Mouse (Mus musculus): ENCODE measurements at regions not wholly inside any gene's neighbourhood (a gene's known extent, or its start where the extent isn't known, plus 50 kb on each side); places are given as distances from the start of the nearest gene placed in this dataset.

DNA sequence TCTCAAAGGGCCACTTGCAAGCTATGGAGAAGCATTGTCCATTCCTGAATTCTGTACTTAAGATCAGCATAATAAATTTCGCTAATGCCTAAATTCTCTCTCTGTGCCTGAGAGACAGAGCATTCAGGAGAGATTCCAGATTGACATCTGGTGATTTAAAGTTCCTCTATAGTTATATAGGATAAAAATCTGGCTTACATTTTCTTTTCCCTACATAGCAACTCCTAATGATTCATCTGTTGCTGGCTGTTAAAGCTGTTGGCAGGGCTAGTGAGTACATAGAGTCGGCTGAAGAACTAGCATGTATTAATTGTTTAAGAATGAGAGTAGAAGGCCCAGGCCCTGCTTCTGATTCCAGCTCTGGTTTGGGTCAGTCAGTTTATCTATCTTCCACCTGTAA is 870.0 kb upstream of the Stxbp6 start:
- 63% methylated on average over 2 of the region's 2 CpGs for WGBS
- TF ChIP-seq POLR2A (IDR thresholded peaks at IDR 0.05; ENCODE audit: extremely low read depth, insufficient read depth, low read length) (no peak), CTCF (IDR thresholded peaks at IDR 0.05; ENCODE audit: low read depth, low read length) (no peak)
- DNase-seq (ENCODE audit: extremely low read depth, low read depth, low spot score) = no peak
- no peaks in the 10 kb centered on the region for H3K36me3 ChIP-seq (ENCODE audit: control insufficient read depth, insufficient read depth, low read length)
- no peak overlapping the region for H3K9ac ChIP-seq (ENCODE audit: low read depth, low read length)
- H3K27ac ChIP-seq (replicated peaks; ENCODE audit: insufficient read depth, low read depth, low read length) = no peak overlapping the region
- H3K79me2 ChIP-seq (ENCODE audit: control insufficient read depth, insufficient read depth, low read length) = no peaks in the 10 kb centered on the region
- no peaks in the 10 kb centered on the region for H3K27me3 ChIP-seq (ENCODE audit: control insufficient read depth, insufficient read depth, low read length)
- H3K4me3 ChIP-seq (ENCODE audit: insufficient read depth, low read depth, low read length) = no peak overlapping the region
- H3K4me1 ChIP-seq (ENCODE audit: control insufficient read depth, insufficient read depth, low read length) = no peaks in the 10 kb centered on the region

DNA sequence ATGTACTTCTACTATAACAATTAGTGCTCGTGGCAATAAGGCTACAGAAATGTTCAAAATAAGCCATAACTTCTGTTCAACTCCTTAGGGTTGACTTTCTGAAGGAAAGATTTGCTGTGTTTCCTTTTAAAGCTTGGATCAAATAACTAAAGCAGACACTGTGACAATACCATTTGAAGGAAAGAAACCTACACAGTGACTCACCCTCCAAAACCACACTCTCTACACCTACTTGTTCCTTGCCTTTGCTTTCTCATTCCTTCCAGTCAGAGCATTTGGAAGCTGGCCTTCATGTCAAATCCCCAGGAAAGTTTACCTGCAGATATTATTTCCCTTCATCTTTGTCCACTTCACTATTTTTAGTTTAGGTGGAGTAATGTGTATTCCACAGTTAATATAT is 867.9 kb upstream of the Stxbp6 start:
- TF ChIP-seq POLR2A (IDR thresholded peaks at IDR 0.05; ENCODE audit: extremely low read depth, insufficient read depth, low read length) (no peak), CTCF (IDR thresholded peaks at IDR 0.05; ENCODE audit: low read depth, low read length) (no peak)
- Histone ChIP-seq H3K4me1 (ENCODE audit: control insufficient read depth, insufficient read depth, low read length) (no peaks in the 10 kb centered on the region), H3K27me3 (ENCODE audit: control insufficient read depth, insufficient read depth, low read length) (no peaks in the 10 kb centered on the region), H3K36me3 (ENCODE audit: control insufficient read depth, insufficient read depth, low read length) (no peaks in the 10 kb centered on the region), H3K4me3 (ENCODE audit: insufficient read depth, low read depth, low read length) (no peak overlapping the region), H3K9ac (ENCODE audit: low read depth, low read length) (no peak overlapping the region), H3K79me2 (ENCODE audit: control insufficient read depth, insufficient read depth, low read length) (no peaks in the 10 kb centered on the region), H3K27ac (replicated peaks; ENCODE audit: insufficient read depth, low read depth, low read length) (no peak overlapping the region)
- DNase-seq (ENCODE audit: extremely low read depth, low read depth, low spot score) = no peak
- WGBS = 42% methylated on average over 1 of the region's 1 CpGs

DNA sequence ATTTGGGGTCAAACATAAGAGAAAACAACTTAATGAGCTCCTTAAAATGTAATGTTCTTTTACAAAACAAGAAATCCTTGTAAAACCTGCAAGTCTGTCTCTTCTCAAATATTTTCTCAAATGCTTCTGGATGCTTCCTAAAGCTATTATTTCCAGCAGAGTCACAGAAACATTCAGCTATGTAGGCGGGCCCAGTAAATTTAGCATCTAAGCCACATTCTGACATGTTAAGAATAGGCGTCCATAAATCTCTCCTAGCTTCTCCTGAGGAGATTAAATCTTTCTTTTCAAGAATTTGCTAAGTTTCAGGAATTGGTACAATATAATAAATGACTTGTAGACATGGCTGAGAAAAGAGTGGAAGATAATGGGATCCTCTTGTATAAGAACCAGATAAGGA is 858.9 kb upstream of the Stxbp6 start:
- 73% methylated on average over 2 of the region's 2 CpGs for WGBS
- Histone ChIP-seq H3K27ac (replicated peaks; ENCODE audit: insufficient read depth, low read depth, low read length) (no peak overlapping the region), H3K4me3 (ENCODE audit: insufficient read depth, low read depth, low read length) (no peak overlapping the region), H3K79me2 (ENCODE audit: control insufficient read depth, insufficient read depth, low read length) (no peaks in the 10 kb centered on the region), H3K27me3 (ENCODE audit: control insufficient read depth, insufficient read depth, low read length) (no peaks in the 10 kb centered on the region), H3K4me1 (ENCODE audit: control insufficient read depth, insufficient read depth, low read length) (no peaks in the 10 kb centered on the region), H3K9ac (ENCODE audit: low read depth, low read length) (no peak overlapping the region), H3K36me3 (ENCODE audit: control insufficient read depth, insufficient read depth, low read length) (no peaks in the 10 kb centered on the region)
- DNase-seq (ENCODE audit: extremely low read depth, low read depth, low spot score) = no peak
- TF ChIP-seq POLR2A (IDR thresholded peaks at IDR 0.05; ENCODE audit: extremely low read depth, insufficient read depth, low read length) (no peak), CTCF (IDR thresholded peaks at IDR 0.05; ENCODE audit: low read depth, low read length) (no peak)

DNA sequence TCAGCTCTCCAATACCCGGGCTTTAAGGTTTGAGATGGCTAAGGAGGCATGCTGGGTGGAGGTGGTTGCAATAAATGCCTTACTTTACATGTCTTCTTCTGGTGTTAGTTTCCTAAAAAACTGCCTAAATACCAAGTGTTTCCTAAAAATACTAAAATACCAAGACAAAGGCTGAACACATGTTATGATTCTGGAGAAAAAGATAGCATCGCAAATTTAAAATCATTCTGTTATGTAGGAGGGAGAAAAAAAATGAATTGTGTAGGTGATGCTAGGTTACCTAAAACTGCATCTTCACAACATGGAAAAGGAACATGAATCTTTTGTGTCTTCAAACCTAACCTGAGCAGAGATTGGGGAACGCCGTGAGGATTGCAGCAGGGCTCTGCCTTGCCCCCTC is 857.7 kb upstream of the Stxbp6 start:
- Histone ChIP-seq H3K4me1 (ENCODE audit: control insufficient read depth, insufficient read depth, low read length) (no peaks in the 10 kb centered on the region), H3K9ac (ENCODE audit: low read depth, low read length) (no peak overlapping the region), H3K79me2 (ENCODE audit: control insufficient read depth, insufficient read depth, low read length) (no peaks in the 10 kb centered on the region), H3K4me3 (ENCODE audit: insufficient read depth, low read depth, low read length) (no peak overlapping the region), H3K27me3 (ENCODE audit: control insufficient read depth, insufficient read depth, low read length) (no peaks in the 10 kb centered on the region), H3K27ac (replicated peaks; ENCODE audit: insufficient read depth, low read depth, low read length) (no peak overlapping the region), H3K36me3 (ENCODE audit: control insufficient read depth, insufficient read depth, low read length) (no peaks in the 10 kb centered on the region)
- no peak for TF ChIP-seq POLR2A (IDR thresholded peaks at IDR 0.05; ENCODE audit: extremely low read depth, insufficient read depth, low read length)
- no peak for TF ChIP-seq CTCF (IDR thresholded peaks at IDR 0.05; ENCODE audit: low read depth, low read length)
- WGBS = 43% methylated on average over 4 of the region's 4 CpGs
- DNase-seq (ENCODE audit: extremely low read depth, low read depth, low spot score) = no peak

DNA sequence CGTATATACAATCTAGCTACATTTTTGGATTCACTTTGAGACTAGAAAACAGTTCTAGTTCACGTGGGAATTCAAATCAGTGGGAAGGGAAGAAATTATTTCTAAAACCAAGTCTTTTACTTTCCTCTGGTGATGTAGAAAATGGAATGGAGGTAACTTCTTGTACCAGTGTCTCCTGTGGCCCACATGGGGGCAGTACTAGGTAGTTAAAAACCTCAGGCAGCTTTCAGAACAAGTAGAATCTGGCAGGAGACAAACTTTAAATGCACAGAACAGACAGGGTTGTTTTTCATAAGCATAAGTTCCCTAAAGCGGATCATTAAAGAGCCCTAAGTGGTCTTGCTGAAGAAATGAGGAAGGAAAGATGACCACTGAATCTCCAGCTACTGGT is 855.2 kb upstream of the Stxbp6 start:
- no peaks in the 10 kb centered on the region for H3K79me2 ChIP-seq (ENCODE audit: control insufficient read depth, insufficient read depth, low read length)
- TF ChIP-seq CTCF (IDR thresholded peaks at IDR 0.05; ENCODE audit: low read depth, low read length) (no peak), POLR2A (IDR thresholded peaks at IDR 0.05; ENCODE audit: extremely low read depth, insufficient read depth, low read length) (no peak)
- no peaks in the 10 kb centered on the region for H3K36me3 ChIP-seq (ENCODE audit: control insufficient read depth, insufficient read depth, low read length)
- no peak overlapping the region for H3K27ac ChIP-seq (replicated peaks; ENCODE audit: insufficient read depth, low read depth, low read length)
- 36% methylated on average over 3 of the region's 3 CpGs for WGBS
- H3K4me3 ChIP-seq (ENCODE audit: insufficient read depth, low read depth, low read length) = no peak overlapping the region
- no peaks in the 10 kb centered on the region for H3K4me1 ChIP-seq (ENCODE audit: control insufficient read depth, insufficient read depth, low read length)
- H3K27me3 ChIP-seq (ENCODE audit: control insufficient read depth, insufficient read depth, low read length) = no peaks in the 10 kb centered on the region
- no peak for DNase-seq (ENCODE audit: extremely low read depth, low read depth, low spot score)
- H3K9ac ChIP-seq (ENCODE audit: low read depth, low read length) = no peak overlapping the region

DNA sequence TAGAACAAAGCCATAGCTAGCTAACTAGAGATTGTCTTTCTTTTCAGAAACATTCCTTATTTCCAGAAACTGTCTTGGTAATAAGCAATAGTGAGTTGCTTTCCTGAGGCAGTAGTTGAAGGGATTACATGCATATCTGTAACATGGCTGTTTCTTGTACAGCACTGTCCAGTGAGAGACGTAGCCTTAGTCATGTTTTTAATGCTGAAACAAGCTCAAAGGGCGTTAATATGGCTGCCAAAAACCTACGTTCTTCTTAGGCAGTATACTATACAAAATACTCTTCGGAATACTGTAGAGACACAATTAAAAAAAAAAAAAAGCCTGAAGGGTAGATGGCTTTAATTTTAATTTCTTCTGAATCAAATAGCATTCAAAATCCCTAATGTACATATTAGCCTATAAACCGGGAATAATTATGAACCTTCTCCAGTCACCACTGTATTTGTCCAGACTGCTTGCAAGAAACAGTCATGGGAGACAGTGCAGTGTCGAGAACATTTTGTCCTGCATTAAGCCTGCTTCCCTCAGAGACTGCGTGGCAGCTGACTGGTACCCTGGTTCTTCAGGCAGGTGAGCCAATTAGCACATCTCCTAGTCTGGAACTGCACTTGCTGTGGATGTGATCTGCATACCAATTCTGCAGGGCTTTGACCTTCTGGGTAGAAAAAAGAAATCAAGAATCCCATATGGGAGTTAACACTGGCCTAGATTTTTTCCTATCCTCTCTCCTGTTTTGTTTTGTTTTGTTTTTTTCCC is 854.7 kb upstream of the Stxbp6 start:
- Histone ChIP-seq H3K9ac (ENCODE audit: low read depth, low read length) (no peak overlapping the region), H3K27ac (replicated peaks; ENCODE audit: insufficient read depth, low read depth, low read length) (no peak overlapping the region), H3K79me2 (ENCODE audit: control insufficient read depth, insufficient read depth, low read length) (no peaks in the 10 kb centered on the region), H3K4me3 (ENCODE audit: insufficient read depth, low read depth, low read length) (no peak overlapping the region), H3K27me3 (ENCODE audit: control insufficient read depth, insufficient read depth, low read length) (no peaks in the 10 kb centered on the region), H3K4me1 (ENCODE audit: control insufficient read depth, insufficient read depth, low read length) (no peaks in the 10 kb centered on the region), H3K36me3 (ENCODE audit: control insufficient read depth, insufficient read depth, low read length) (no peaks in the 10 kb centered on the region)
- no peak for DNase-seq (ENCODE audit: extremely low read depth, low read depth, low spot score)
- WGBS = 74% methylated on average over 7 of the region's 7 CpGs
- no peak for TF ChIP-seq POLR2A (IDR thresholded peaks at IDR 0.05; ENCODE audit: extremely low read depth, insufficient read depth, low read length)
- TF ChIP-seq CTCF (IDR thresholded peaks at IDR 0.05; ENCODE audit: low read depth, low read length) = no peak
